Mouse (Mus musculus) hindbrain, embryonic 10.5 days (tissue): ENCODE data around the gene Larp1. TPM values are rescaled to one million over a fixed set of nuclear protein-coding genes. Genes with fewer than 3 reads are reported as not detected.
A peak's percentile ranks its signal among the peaks of the same experiment; 100 is the strongest.

Experiments used
- DNase-seq: peaks from one replicate; pipeline ENCODE4 v3.0.0-alpha.2; 2017; ENCODE audit warnings: low spot score
- H3K27ac ChIP-seq: fragments of 300-500 bp; sonication (generic); 2 replicates; pipeline ENCODE4 v1.5.1; 2016; ENCODE audit warnings: mild to moderate bottlenecking, moderate library complexity
- H3K27me3 ChIP-seq: fragments of 300-500 bp; sonication (generic); 2 replicates; pipeline ENCODE4 v1.6.1; 2016; ENCODE audit warnings: mild to moderate bottlenecking; ENCODE audit not compliant: poor library complexity, insufficient read depth, severe bottlenecking
- H3K36me3 ChIP-seq: fragments of 300-500 bp; sonication (generic); 2 replicates; pipeline ENCODE4 v1.6.1; 2016; ENCODE audit warnings: mild to moderate bottlenecking, moderate library complexity
- H3K4me1 ChIP-seq: fragments of 300-500 bp; sonication (generic); replicated peaks from 2 replicates; pipeline ENCODE4 v1.6.1; 2016; ENCODE audit warnings: mild to moderate bottlenecking
- H3K4me3 ChIP-seq: fragments of 300-500 bp; sonication (generic); 2 replicates; pipeline ENCODE4 v1.5.1; 2016; ENCODE audit warnings: mild to moderate bottlenecking, moderate library complexity
- H3K9me3 ChIP-seq: fragments of 300-500 bp; sonication (generic); 2 replicates; pipeline ENCODE4 v1.6.1; 2016; ENCODE audit warnings: mild to moderate bottlenecking, moderate library complexity
- WGBS: fragments of 180-500 bp; shearing (Covaris S2); methylation state at CpG from one replicate; pipeline ENCODE4 v1.1.7; 2016; 5-methylcytosine and 5-hydroxymethylcytosine counted together
- polyA plus RNA-seq: library from polyadenylated mRNA; unstranded; fragments of >200 nt; fragmentation: Nextera tagmentation; extraction: Ambion mirVana; gene quantifications from 2 replicates; pipeline ENCODE4 v1.2.1, GENCODE M21; 2016

Larp1 gene
- polyA plus RNA-seq, 1 experiment from 2014 or later = 14.0 TPM

DNA sequence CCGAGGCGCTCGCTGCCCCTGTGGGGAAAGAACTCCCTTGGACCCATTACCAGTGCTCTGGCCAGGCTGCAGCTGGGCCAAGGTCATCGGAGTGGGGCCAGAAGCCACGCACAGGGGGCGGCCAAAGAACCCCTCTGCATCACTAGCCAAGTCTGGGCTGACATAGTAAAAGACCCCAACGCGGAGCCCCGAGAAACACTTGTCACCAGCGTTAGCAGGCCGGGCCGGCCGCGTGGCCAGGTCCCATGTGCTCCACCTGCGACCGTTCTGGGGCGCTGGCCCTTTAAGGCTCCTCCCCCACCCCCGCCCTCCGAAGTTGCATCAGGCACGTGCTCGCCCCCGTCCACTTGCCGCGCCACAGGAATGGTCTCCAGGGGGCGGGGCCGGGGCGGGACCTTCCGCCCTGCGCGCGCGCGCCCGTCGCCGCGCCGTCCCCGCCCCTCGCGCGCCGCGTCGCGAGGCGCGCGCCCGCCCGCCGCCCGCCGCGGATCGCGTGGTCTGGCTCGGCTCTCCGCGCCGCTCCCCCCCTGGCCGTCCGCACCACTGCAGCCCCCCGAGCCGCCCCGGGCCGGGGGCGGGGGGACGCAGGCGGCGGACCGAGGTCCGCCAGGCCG, 320 bp upstream of the Larp1 start:
- peak; percentile 92 for DNase-seq
- WGBS = 1% methylated on average over 71 of the region's 74 CpGs
- H3K27ac ChIP-seq = peak overlapping the region; percentile 95
- H3K36me3 ChIP-seq = no peaks in the 10 kb centered on the region
- H3K27me3 ChIP-seq = no peaks in the 10 kb centered on the region
- H3K4me1 ChIP-seq = peaks cover 29% of the 10 kb centered on the region
- H3K9me3 ChIP-seq = no peaks in the 10 kb centered on the region
- peak overlapping the region; percentile 98 for H3K4me3 ChIP-seq

DNA sequence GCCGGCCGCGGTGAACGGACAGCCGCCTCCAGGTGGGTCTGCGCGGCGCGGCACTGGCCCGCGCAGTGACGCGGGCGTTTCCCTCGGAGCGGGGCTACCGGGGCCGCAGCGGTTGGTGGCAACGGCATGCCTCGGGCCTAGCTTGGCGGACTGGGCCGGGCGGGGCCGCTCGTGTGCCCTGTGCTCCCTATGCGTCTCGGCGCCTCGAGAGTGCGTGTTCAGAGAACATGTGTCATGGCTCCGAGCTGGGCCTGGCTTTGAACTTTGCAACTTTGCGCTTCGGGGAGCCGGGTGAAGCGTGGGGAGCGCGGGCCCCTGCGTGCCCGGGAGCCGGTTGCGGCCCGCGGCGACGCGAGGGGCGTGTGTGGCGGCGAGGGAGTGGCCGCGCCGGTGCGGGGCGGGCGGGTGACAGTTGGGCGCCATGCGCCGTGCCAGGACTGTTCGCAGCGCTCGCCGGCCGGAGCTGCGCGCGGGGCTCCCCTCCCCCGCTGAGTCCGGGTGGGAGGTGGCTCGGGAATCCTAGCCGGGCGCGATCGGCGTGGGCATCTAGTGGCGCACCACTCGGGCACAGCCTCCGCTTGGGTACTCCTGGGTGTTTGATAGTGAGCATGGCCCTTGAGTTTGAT, 765 bp downstream of the Larp1 start:
- Histone ChIP-seq H3K9me3 (no peaks in the 10 kb centered on the region), H3K27ac (peak overlapping the region; percentile 95), H3K27me3 (no peaks in the 10 kb centered on the region), H3K4me3 (peak overlapping the region; percentile 98), H3K36me3 (no peaks in the 10 kb centered on the region), H3K4me1 (peaks cover 35% of the 10 kb centered on the region)
- WGBS = under 1% methylated on average over 78 of the region's 78 CpGs
- peak; percentile 61 for DNase-seq

DNA sequence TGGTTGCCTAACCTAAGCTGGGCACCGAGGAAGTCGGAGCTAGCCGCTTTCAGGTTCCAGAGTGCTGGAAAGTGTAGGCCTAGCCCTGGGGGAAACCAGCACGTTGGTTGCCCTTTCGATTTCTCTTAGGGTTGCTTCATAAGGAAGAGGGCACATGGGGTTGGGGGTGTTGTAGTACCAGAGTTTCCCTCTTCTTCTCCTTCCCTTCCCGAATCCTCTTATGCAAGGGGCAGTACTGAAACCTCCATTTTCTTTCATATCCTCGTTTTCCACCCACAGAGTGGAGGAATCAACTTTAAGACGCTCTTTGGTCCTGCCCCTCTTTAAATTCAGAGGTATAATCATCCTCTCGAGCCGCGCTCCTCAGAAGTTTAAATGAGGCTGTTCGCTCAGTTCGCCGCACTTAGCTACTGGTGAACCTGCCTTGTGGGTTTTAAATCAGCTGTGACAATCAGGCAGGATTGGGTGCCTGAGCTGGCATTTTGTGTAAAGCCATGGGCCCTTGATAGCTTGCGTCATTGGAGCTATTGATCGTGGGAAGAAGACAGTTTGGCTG, 1.4 kb downstream of the Larp1 start:
- Histone ChIP-seq H3K27me3 (no peaks in the 10 kb centered on the region), H3K9me3 (no peaks in the 10 kb centered on the region), H3K4me3 (peak overlapping the region; percentile 98), H3K36me3 (no peaks in the 10 kb centered on the region), H3K4me1 (peaks cover 35% of the 10 kb centered on the region), H3K27ac (peak overlapping the region; percentile 95)
- WGBS = 4% methylated on average over 16 of the region's 16 CpGs
- DNase-seq = peak; percentile 23

DNA sequence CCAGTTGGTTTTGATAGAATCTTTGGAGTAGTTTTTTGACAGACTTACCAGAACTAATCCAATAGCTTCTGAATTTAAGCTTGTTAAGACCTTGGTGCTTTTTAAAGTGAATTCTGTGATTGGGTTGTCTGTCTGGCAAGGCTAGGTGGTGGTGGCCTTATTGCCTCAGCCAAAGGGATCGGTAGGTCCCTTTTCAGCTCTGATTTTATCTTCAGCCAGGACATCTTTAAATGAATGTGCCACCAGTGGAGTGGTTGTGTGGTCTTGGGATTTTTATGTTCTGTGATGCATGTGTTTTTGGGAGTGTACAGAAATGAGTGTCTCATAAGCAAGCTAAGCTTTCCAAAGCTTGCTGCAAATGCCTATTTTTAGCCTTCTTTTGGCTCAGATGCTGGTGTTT, 2.1 kb downstream of the Larp1 start:
- Histone ChIP-seq H3K36me3 (no peaks in the 10 kb centered on the region), H3K4me3 (peak overlapping the region; percentile 98), H3K27ac (no peak overlapping the region), H3K9me3 (no peaks in the 10 kb centered on the region), H3K27me3 (no peaks in the 10 kb centered on the region), H3K4me1 (peaks cover 36% of the 10 kb centered on the region)
- 67% methylated on average over 1 of the region's 1 CpGs for WGBS
- DNase-seq = no peak

DNA sequence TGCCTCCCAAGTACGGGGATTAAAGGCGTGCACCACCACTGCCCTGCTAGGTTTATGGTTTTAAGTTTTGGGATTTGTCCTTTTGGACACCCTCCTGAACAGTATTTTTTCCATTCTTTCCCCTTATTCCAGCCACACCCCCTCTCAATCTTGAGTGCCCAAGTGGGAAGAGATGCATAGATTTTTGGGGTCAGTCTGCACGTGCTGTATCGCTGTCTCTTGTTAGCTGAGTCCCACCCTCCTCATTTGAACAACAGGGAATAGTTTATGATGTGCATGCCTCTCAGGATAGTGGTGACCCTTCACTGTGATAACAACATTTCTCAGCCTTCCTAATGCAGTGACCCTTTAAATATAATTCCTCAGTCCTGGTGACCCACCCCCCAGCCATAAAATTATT, 2.9 kb downstream of the Larp1 start:
- Histone ChIP-seq H3K36me3 (no peaks in the 10 kb centered on the region), H3K9me3 (no peaks in the 10 kb centered on the region), H3K27ac (no peak overlapping the region), H3K27me3 (no peaks in the 10 kb centered on the region), H3K4me3 (no peak overlapping the region), H3K4me1 (peaks cover 45% of the 10 kb centered on the region)
- 87% methylated on average over 4 of the region's 4 CpGs for WGBS
- no peak for DNase-seq

DNA sequence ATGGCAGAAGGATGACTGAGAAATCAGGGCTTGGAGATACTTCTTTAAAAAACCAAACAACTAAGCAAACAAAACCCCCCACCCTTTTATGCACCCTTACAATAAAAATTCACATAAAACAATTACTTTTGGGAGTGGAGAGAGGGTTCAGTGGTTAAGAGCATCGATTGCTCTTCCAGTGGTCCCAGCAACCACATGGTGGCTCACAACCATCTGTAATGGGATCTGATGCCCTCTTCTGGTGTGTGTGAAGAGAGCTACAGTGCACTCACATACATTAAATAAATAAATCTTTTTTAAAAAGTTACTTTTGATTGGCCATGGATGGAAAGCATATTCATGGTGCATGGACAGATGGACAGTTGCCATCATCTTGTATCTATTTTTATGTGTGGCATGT, 3.8 kb downstream of the Larp1 start:
- no peak overlapping the region for H3K4me3 ChIP-seq
- H3K27ac ChIP-seq = no peak overlapping the region
- H3K36me3 ChIP-seq = no peaks in the 10 kb centered on the region
- H3K9me3 ChIP-seq = no peaks in the 10 kb centered on the region
- peaks cover 52% of the 10 kb centered on the region for H3K4me1 ChIP-seq
- WGBS = 83% methylated on average over 1 of the region's 1 CpGs
- DNase-seq = no peak
- no peaks in the 10 kb centered on the region for H3K27me3 ChIP-seq

DNA sequence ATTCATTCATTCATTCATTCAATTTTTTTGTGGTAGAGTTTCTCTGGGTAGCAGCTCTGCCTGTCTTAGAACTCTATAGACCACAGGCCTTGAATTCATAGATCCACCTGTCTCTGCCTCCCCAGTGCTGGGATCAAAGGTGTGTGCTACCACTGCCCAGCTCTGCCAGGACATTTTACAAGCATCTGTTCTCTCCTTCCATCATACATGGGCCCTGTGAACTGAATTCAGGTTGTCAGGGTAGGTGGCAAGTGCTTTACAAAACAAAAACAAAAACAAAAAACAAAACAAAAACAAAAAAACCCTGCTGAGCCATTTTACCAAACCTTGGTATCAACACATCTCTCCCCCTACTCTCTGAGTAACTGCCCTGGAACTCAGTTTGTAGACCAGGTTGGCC, 4.2 kb downstream of the Larp1 start:
- no peak overlapping the region for H3K4me3 ChIP-seq
- H3K27me3 ChIP-seq = no peaks in the 10 kb centered on the region
- H3K27ac ChIP-seq = no peak overlapping the region
- no peak for DNase-seq
- H3K36me3 ChIP-seq = no peaks in the 10 kb centered on the region
- peaks cover 48% of the 10 kb centered on the region for H3K4me1 ChIP-seq
- no peaks in the 10 kb centered on the region for H3K9me3 ChIP-seq

DNA sequence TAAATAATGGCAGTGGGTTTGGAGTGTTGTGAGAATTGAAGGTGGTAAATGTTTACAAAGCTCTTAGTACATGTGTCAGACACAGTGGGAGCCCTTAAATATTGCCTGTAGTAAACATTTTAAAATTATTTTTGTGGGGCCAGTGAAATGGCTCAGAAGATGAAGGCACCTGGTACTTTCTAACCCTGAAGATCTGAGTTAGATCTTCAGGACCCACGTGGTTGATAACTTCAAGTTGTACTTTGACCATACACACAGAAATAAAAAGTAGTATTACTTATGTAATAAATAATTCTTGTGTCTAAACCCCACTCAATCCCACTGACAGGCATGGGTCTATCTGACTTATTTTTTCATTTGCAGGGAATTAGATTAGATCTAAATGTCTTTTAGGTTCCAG, 5.7 kb downstream of the Larp1 start:
- H3K27ac ChIP-seq = no peak overlapping the region
- no peak overlapping the region for H3K4me3 ChIP-seq
- H3K27me3 ChIP-seq = no peaks in the 10 kb centered on the region
- H3K4me1 ChIP-seq = peaks cover 43% of the 10 kb centered on the region
- DNase-seq = no peak
- H3K9me3 ChIP-seq = no peaks in the 10 kb centered on the region
- H3K36me3 ChIP-seq = no peaks in the 10 kb centered on the region
- 87% methylated on average over 1 of the region's 1 CpGs for WGBS

DNA sequence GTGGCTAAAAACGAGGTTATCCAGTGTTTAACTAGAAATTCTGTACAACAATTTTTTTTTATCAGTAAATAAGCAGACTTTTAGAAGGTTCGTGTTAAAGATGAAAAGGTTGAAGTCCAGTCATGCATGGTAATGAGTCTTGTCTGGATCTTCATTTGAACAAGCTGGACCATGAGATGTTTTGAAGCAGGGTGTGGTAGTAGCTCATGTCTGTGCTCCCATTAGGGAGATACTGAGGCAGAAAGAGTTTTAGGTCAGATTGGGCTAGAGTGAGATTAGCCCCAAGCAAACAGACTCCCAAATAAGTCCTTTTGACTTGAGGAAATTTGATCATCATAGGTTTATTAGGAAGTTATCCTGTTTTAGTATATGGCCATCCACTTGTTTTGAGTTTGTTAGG, 6.5 kb downstream of the Larp1 start:
- 84% methylated on average over 2 of the region's 2 CpGs for WGBS
- no peaks in the 10 kb centered on the region for H3K9me3 ChIP-seq
- no peak for DNase-seq
- H3K27me3 ChIP-seq = no peaks in the 10 kb centered on the region
- H3K36me3 ChIP-seq = peaks cover 3% of the 10 kb centered on the region; the same call in 1 of the 2 replicates
- H3K4me1 ChIP-seq = peaks cover 40% of the 10 kb centered on the region
- H3K4me3 ChIP-seq = no peak overlapping the region
- H3K27ac ChIP-seq = no peak overlapping the region

DNA sequence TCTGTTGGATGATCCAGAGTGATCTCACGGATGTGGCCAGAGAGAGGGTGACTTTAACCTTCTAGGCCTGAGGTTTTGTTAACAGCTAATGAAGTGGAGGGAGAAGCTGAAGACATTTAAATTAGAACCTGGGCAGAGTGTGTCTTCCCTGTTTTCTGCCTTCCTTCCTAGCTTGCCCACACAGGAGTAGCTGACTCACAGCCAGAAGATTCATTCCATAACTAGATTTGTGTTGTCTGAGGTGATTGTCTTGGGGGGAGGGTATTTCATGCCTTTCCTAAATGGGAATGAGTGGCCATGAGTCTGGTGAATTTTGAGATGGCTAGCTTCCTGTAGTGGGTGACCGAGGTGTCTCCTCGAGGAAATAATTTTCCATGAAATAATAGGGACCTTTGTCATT, 7.5 kb downstream of the Larp1 start:
- Histone ChIP-seq H3K27me3 (no peaks in the 10 kb centered on the region), H3K4me1 (peaks cover 37% of the 10 kb centered on the region), H3K4me3 (no peak overlapping the region), H3K27ac (no peak overlapping the region), H3K9me3 (no peaks in the 10 kb centered on the region), H3K36me3 (peaks cover 3% of the 10 kb centered on the region; the same call in 1 of the 2 replicates)
- no peak for DNase-seq
- WGBS = 74% methylated on average over 3 of the region's 3 CpGs

DNA sequence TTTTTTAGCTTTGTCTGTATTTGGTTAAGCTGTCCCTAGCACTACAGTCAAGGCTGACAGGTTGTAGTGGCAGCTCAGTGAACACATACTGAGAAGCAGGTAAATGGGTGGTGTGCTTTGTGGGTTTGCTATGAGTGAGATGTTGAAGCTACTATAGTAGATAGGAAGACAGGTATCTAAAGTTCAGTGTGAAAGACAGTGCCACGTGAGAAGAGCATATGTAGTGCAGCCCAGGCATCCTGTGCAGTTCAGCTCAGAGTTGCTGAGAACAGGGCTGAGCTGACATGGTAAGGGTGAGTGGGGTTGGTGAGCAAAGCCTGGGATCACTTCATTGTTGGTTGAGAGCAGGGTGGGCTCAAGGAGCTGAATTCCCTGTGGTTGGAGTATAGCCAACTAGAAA, 8.6 kb downstream of the Larp1 start:
- H3K27me3 ChIP-seq = no peaks in the 10 kb centered on the region
- no peak overlapping the region for H3K4me3 ChIP-seq
- peaks cover 36% of the 10 kb centered on the region for H3K4me1 ChIP-seq
- no peak for DNase-seq
- H3K9me3 ChIP-seq = no peaks in the 10 kb centered on the region
- no peak overlapping the region for H3K27ac ChIP-seq
- WGBS = 79% methylated on average over 1 of the region's 1 CpGs
- peaks cover 3% of the 10 kb centered on the region; the same call in 1 of the 2 replicates for H3K36me3 ChIP-seq

DNA sequence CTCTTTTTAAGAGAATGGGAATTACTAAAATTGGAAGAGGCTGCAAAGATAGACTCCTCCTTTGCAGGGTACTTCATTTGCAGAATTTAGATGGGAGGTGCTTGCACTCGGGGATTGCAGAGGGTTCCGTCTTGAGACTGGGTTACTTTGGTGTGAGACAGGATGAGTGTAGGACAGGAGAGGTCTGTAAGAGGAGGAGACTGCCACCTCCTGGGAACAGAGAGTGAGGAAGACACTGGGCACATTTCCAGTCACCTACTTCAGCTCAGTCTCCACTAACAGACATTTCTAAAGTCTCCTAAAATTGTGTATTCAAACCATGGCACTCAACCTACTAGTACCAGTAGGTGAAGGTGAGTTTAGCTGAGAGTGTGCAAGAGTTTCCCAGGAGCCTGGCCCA, 9.4 kb downstream of the Larp1 start:
- WGBS = 86% methylated on average over 2 of the region's 2 CpGs

DNA sequence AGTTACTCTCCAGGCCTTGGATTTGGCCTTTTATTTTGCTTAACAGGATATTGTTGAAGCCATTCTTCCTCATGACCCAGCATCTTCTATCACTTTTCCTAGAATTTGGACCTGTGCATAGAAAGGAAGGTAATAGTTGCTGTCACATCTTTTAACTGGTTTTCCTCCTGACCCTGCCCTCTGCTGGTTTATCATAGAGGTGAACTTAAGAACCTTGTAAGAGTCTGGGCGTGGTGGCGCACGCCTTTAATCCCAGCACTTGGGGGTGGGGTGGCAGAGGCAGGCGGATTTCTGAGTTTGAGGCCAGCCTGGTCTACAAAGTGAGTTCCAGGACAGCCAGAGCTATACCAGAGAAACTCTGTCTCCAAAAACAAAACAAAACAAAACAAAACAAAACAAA, 9.8 kb downstream of the Larp1 start:
- 93% methylated on average over 4 of the region's 4 CpGs for WGBS
- peaks cover 3% of the 10 kb centered on the region; the same call in 1 of the 2 replicates for H3K36me3 ChIP-seq
- no peaks in the 10 kb centered on the region for H3K9me3 ChIP-seq
- no peak overlapping the region for H3K27ac ChIP-seq
- peaks cover 36% of the 10 kb centered on the region for H3K4me1 ChIP-seq
- no peak overlapping the region for H3K4me3 ChIP-seq
- H3K27me3 ChIP-seq = no peaks in the 10 kb centered on the region
- DNase-seq = no peak

More for the DNA sequence above, 9.4 kb downstream of the Larp1 start:
- Histone ChIP-seq H3K4me3 (no peak overlapping the region), H3K4me1 (peaks cover 36% of the 10 kb centered on the region), H3K27me3 (no peaks in the 10 kb centered on the region), H3K36me3 (peaks cover 3% of the 10 kb centered on the region; the same call in 1 of the 2 replicates), H3K9me3 (no peaks in the 10 kb centered on the region), H3K27ac (no peak overlapping the region)
- DNase-seq = no peak
